Mouse (Mus musculus): Measurements from ENCODE around the gene Spink4.

The Spink4 gene

GRCm38 (mm10) chr4:40919785-40920184, at the start of gene Spink4:
Gene Spink4 (plus strand): TSS chr4:40920052.
- peak; percentile 61 for DNase-seq (ENCODE audit: low spot score)

GRCm38 (mm10) chr4:40870206-40870605, 49.6 kb upstream of the Spink4 start:
- no peak for DNase-seq (ENCODE audit: low spot score)

DNA sequence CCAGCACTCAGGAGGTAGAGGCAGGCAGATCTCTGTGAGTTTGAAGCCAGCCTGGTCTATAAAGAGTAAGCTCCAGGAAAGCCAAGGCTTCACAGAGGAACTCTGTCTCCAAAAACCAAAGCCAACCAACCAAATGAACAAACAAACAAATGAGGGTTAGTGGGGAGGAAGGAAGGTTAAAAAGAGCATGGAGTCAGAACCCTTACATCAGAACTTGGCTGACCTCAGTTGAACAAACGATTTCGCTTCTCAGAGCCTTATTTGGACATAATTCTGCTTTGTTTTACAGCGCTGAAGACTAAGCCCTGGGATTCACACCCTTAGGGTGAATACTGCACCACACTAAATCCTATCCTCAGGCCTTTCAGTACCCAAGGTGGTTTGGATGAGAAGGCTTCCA, 47.7 kb upstream of the Spink4 start:
- DNase-seq (ENCODE audit: low spot score), result no peak

GRCm38 (mm10) chr4:40873320-40873719, 46.5 kb upstream of the Spink4 start:
- DNase-seq (ENCODE audit: low spot score), result no peak

- DNase-seq (ENCODE audit: low spot score), result peak; percentile 54
Observed at GRCm38 (mm10) chr4:40874151-40874600, 45.7 kb upstream of the Spink4 start.

DNA sequence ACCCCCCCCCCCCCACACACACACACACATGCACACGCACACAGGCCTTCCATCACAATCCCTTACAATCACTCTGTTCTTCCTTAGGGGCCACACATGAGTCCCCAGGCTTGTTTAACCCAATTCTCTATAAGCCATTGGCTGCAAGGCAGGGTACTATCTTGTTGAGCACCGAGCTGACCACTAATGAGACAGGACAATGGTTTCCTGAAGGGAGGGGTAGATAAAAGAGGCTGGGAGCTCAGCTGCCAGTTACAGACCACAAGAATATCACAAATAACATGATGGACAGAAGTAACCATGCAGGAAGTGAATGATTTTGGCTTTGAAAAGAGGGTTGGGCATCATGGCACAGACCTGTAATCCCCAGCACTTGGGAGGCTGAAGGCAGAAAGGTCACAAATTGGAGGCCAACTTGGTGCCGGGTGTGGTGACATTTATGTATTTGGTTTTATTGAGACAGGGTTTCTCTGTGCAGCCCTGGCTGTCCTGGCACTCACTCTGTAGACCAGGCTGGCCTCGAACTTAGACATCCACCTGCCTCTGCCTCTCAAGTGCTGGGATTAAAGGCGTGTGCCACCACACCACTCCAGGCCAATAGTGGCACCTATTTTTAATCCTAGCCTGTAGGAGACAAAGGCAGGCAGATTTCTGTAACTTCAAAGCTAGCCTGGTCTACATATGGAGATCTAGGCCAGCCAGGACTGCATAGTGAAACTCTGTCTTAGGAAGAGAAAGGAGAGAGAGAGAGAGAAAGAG, 44.9 kb upstream of the Spink4 start:
- DNase-seq (ENCODE audit: low spot score), result no peak

- DNase-seq (ENCODE audit: low spot score), result no peak
Observed at GRCm38 (mm10) chr4:40875842-40876241, 44.0 kb upstream of the Spink4 start.

DNA sequence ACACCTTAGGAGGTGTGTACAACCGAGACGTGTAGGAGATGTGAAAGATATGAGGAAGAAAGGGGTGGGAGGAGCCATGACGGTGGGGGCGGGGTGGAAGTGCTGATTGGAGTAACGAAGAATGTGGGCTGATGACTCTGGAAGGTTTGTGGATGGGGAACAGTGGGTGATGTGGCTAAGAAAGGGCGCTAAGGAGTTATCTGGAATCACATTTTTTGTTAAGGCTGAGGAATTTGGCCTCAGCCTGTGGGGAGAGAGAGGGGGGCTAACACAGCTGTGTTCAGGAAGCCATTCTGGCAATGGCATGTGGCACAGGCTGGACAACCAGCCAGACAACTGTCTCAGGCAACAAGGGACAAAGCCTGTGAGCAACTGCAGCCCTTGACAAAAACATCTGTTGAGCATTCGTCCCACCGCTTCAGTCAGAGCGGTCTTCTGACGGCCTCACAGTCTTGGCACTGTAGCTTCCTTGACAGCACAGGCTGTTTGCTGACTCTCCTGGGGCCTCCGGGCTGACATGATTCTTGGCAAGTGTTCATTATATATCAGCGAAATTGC, 43.0 kb upstream of the Spink4 start:
- peak; percentile 40 for DNase-seq (ENCODE audit: low spot score)

DNA sequence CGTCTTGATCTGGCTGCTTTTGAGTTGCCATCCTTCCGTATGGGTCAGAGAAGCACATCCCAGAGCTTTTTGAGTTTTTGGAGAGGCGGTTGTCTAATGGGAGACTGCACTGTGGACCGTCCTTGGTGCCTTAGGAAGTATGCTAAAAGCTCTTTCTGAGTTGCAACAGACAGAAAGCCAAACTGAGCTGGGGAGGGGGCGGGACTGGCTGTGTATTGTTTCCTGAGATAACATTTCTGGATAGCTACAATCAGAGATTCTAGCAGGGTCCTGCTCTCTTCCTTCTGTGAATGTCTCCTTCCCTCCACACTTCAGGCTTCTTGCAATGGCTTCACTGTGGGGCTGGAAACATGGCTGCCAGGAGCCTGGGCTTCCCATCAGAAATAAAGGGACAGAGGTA, 42.3 kb upstream of the Spink4 start:
- no peak for DNase-seq (ENCODE audit: low spot score)

DNA sequence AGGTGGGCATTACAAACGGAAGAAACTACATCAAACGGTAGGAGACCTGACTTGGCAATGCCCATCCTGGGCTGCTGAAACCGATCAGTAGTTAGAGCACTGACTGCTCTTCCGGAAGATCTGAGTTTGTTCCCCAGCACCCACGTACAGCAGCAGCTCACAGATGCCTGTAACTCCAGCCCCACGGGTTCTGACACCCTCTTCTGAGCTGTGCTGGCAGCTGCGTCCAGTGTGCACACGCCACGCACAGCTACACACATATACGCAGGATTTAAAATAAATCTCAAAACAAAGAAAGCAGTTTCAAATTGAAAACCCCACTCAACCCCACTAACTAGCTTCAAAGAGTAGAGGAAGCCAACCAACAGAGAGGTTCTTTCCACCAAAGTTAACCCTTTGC, 36.7 kb upstream of the Spink4 start:
- DNase-seq (ENCODE audit: low spot score), result no peak

GRCm38 (mm10) chr4:40884282-40885165, 35.3 kb upstream of the Spink4 start:
- DNase-seq (ENCODE audit: low spot score), result no peak

DNA sequence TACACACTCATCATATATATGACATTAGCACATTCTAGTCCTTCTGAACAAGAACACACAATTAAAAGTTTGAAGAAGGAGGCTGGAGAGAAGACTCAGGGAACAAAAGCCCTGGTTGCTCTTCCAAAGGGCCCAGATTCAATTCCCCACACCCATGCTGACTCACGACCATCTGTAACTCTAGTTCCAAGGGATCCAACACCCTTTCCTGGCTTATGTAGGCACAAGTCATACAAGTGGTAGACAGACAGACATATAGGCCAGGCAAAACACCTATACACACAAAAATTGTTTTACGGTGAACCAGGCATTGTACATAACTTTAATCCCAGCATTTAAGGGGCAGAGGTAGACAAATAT, 34.7 kb upstream of the Spink4 start:
- no peak for DNase-seq (ENCODE audit: low spot score)

DNA sequence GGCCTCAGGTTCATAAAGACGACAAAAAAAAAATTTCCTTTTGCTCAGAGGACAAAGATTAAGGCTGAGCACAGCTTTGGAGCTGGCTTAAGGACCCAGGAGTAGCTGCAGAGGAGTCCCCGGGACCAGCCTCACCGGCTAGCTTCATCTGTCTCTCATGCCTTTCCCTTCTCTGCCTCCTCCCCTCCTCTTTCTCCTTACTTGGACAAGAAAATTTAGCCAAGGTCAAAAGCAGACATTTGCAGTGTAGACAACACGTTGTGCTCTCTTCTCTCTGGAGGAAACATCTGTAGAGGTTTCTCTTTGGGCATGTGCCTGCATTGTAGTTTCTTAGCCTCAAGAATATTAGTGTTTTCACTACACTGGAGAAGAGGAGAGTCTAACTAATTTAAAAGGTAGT, 34.0 kb upstream of the Spink4 start:
- no peak for DNase-seq (ENCODE audit: low spot score)

- no peak for DNase-seq (ENCODE audit: low spot score)
Observed at GRCm38 (mm10) chr4:40888839-40889238, 31.0 kb upstream of the Spink4 start.

DNA sequence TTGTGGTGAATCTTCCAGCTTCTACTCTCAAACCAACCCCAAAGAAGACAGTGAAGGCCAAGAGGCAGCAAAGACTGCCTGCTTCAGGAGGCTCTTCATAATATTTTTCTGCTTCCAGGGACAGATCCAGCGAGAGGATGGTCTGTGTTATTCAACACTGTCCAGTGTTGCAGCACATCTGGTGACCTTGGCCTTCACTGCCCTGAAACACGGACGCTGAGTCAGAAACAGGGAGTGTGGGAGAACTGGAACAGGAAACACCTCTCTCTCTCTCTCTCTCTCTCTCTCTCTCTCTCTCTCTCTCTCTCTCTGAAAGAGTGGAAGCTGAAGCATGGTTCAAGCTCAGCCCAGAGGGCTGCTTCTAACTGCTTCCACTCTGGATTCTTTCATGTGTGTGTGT, 30.6 kb upstream of the Spink4 start:
- peak; percentile 42 for DNase-seq (ENCODE audit: low spot score)

- no peak for DNase-seq (ENCODE audit: low spot score)
Observed at GRCm38 (mm10) chr4:40889983-40890382, 29.9 kb upstream of the Spink4 start.

DNA sequence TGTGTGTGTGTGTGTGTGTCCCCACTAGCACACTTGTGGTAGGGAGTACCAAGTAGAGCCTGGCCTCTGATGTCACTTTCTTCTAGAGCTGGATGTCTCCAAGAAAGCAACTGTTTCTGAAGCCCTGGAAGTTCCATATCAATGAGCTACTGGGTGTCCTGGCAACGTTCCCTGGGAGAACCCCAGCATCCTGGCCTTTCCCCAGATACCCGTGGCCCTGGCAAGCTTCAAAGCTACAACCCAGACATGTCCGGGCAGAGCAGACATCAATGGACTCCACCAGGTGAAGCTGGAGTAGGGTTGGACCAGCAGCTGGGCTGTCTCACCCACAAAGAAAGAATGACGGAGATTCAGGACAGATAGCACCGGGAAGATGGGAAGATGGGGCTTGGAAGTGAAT, 28.6 kb upstream of the Spink4 start:
- DNase-seq (ENCODE audit: low spot score), result no peak

DNA sequence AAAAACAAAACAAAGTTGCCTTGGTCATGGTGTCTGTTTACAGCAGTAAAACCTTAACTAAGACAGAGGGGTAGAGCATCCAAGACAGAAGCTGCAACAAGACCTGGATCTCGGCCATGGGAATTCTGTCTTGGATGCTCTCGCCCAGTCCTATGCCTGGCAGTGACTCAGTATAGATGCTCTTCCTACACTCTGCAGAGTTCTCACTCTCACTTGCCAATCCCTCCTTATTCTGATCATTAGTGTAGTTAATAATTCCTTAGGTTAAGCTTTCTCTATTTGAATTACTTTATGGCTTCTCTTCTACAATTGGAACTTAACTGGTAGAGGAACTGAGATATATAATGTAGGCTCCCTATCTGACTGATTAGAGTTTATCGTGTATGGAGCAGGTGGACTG, 24.7 kb upstream of the Spink4 start:
- no peak for DNase-seq (ENCODE audit: low spot score)

GRCm38 (mm10) chr4:40895646-40896045, 24.2 kb upstream of the Spink4 start:
- DNase-seq (ENCODE audit: low spot score), result no peak

DNA sequence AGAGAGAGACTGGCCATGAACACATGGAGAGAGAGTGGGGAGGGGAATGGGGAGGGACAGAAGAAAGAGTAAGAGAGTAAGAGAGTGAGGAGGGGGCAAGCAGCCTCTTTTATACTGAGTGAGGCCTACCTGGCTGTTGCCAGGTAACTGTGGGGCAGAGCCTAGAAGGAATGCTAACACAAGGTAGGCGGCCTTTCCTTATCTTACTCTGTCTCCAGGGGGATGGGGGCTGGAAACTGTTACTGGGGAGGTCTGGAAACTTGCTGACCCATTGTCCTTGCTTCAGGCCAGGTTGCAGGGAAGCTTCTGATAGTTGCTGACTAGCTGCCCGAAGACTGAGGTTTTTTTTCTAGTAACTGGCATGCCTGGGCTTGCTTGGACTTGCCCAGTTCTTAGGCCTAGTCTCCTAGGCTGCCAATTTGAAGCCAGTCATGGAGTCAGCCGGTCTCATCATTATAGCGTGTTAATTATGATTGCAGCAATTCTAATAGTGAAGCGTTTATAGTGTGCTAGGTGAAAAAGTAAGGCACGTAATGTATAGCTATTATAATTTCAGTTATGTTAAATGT, 21.3 kb upstream of the Spink4 start:
- DNase-seq (ENCODE audit: low spot score), result no peak

DNA sequence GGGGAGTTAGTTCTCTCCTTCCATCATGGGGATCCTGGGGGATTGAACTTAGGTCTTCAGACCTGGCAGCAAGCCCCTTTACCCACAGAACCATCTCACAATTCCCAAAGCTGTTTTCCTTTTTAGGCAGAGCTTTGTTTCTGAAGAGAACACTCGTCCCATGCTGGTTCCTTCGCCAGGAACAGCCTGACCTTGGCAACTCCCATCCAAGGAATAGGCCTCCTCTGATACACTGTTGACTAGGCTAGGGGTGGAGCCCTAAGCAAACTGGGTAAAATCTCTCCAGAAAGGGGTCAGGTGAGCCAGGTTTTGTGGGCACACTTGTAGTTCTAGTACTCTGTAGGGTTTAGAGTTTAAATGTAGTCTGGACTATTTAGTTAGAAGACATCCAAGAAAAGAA, 20.6 kb upstream of the Spink4 start:
- peak; percentile 32 for DNase-seq (ENCODE audit: low spot score)

GRCm38 (mm10) chr4:40900071-40900470, 19.8 kb upstream of the Spink4 start:
- DNase-seq (ENCODE audit: low spot score), result no peak

GRCm38 (mm10) chr4:40900612-40901011, 19.2 kb upstream of the Spink4 start:
- DNase-seq (ENCODE audit: low spot score), result no peak

All from ovary, postnatal 36 days (tissue).